Mouse (Mus musculus) lung, postnatal 0 days (tissue): Measurements from ENCODE around the gene Gtpbp1.

Source experiments
- CTCF ChIP-seq: IDR thresholded peaks from 2 replicates; pipeline ENCODE4 v1.5.1; 2016; ENCODE audit warnings: antibody characterized with exemption, mild to moderate bottlenecking
- EP300 ChIP-seq: IDR thresholded peaks from 2 replicates; pipeline ENCODE4 v1.6.1; 2016; ENCODE audit warnings: antibody characterized with exemption, mild to moderate bottlenecking, control low read depth

DNA sequence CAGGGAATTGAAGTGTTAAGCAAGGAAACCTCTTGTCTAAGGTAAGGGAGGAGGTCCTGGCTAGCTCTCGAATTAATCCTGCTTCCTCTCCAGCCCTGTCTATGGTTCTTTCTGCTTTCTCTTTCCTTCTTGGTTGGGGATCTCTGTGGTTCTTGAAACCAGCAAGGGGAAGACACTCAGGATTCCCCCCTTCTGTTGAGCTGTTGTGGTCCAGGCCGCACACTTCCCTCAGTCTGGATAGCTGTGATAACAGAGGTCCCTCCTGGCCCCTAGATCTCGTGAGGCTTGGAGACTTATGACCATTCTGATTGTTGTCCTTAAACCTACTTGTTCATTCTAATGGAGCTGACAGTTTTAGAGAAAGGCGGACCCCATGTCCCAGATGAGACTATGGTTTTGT is 3.9 kb downstream of the Gtpbp1 start:
- TF ChIP-seq CTCF (no peak), EP300 (no peak)
